In the genomic region with DNA sequence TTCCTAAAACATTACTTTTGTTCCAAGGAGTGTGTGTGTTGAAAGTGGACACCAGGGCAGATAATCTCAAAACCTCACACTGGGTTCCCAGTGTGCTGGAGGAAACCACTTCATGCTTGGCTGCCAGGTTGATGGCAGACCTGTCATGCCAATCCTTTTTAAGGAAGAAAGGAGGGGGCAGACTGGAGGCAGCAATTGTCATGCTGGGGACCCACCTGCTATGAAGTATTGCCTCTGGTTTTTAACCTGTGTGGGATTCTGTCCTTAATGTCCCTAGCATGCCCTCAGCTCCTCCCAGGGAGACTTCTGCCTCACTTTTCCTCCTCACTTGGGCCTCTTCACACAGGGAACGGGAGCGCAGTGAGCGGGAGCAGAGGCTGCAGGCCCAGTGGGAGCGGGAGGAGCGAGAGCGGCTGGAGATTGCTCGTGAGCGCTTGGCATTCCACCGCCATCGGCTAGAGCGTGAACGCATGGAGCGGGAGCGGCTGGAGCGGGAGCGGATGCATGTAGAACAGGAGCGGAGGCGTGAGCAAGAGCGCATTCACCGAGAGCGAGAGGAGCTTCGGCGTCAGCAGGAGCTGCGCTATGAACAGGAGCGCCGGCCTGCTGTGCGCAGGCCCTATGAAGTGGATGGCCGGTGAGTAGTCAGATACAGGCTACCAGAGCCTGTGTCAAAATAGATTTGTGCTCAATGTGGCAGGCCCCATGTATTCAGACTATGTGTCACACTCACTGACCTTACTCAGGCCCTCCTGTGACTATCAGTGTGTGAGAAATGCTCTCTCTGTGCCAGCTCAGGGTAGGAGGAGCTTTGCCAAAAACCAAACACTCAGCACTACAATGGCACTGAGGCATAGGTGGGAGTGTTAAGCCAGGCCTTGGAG, we compare ENCODE assay signal across 22 mouse cellular contexts. TPM values are rescaled to one million over a fixed set of nuclear protein-coding genes. Genes with fewer than 3 reads are reported as not detected.
A peak's percentile ranks its signal among the peaks of the same experiment; 100 is the strongest.
DNase-seq lines count a peak whose midpoint lies in the region; TF ChIP-seq lines count a peak whose summit lies in the region.
"Had no signal": no experiment of that assay in that cellular context is flagged by ENCODE, and none has a peak within 500 bp of the region (broad histone marks: within the 10 kb centered on the region; RNA-seq: fewer than 3 reads in every experiment).

No protein-coding gene starts in this region.

- H3K27me3 ChIP-seq in embryonic facial prominence, embryonic 10.5 days (replicated peaks; ENCODE audit: low read depth, poor library complexity, severe bottlenecking) = no peaks in the 10 kb centered on the region
- H3K27me3 ChIP-seq: limb, embryonic 15.5 days; liver, embryonic 15.5 days; midbrain, embryonic 12.5 days; stomach, embryonic 15.5 days had no signal

- H3K4me3 ChIP-seq in embryonic facial prominence, embryonic 10.5 days = 0 out of 2 replicates have a peak overlapping the region, but pooled peaks have one; percentile 16
- no peak overlapping the region for H3K4me3 ChIP-seq in gastrocnemius, adult 2 months
- H3K4me3 ChIP-seq: heart, embryonic 10.5 days; layer of hippocampus, adult 2 months; limb, embryonic 15.5 days; liver, embryonic 15.5 days; midbrain, embryonic 12.5 days; stomach, embryonic 15.5 days had no signal

- no peak overlapping the region for H3K27ac ChIP-seq in embryonic facial prominence, embryonic 10.5 days (replicated peaks)
- H3K27ac ChIP-seq in gastrocnemius, adult 2 months = no peak overlapping the region
- H3K27ac ChIP-seq: heart, embryonic 10.5 days; layer of hippocampus, adult 2 months; limb, embryonic 15.5 days; liver, embryonic 15.5 days; midbrain, embryonic 12.5 days; stomach, embryonic 15.5 days had no signal

- WGBS in embryonic facial prominence, embryonic 10.5 days = 96% methylated on average over 28 of the region's 28 CpGs

- H3K4me1 ChIP-seq in embryonic facial prominence, embryonic 10.5 days = peaks cover 9% of the 10 kb centered on the region

- DNase-seq in adrenal gland, postnatal 14 days = peak; percentile 52
- DNase-seq in adrenal gland, postnatal 10 days = no peak
- DNase-seq in heart, adult 11 months = peak; percentile 89
- DNase-seq in heart, adult 8-10 months (ENCODE audit: low spot score) = no peak
- peak; percentile 35 for DNase-seq in brain, adult 2 months (ENCODE audit: low read depth, low spot score)
- no peak for DNase-seq in embryonic facial prominence, embryonic 10.5 days (ENCODE audit: low spot score)
- no peak for DNase-seq in gastrocnemius, adult 2 months
- DNase-seq in urinary bladder, postnatal 14 days (ENCODE audit: low spot score) = no peak
- DNase-seq: adrenal gland, adult 8-10 months; embryo, embryonic 11 days; gastrocnemius, postnatal 14 days; kidney, adult 8-10 months; kidney, postnatal 14 days; layer of hippocampus, postnatal 36 days; spleen, adult 18-20 months; thymus, adult 2 months had no signal

- H3K36me3 ChIP-seq in embryonic facial prominence, embryonic 10.5 days (replicated peaks) = peaks cover 94% of the 10 kb centered on the region

- intact Hi-C loops in gastrocnemius, adult 2 months (cut with DNase I) = loop anchor here (10.0 kb wide), 1 partner anchor 489 kb away; a partner anchor contains a TSS

- no peak for TF ChIP-seq CTCF in gastrocnemius, adult 2 months (IDR thresholded peaks at IDR 0.05)

- no peaks in the 10 kb centered on the region for H3K9me3 ChIP-seq in embryonic facial prominence, embryonic 10.5 days
- H3K9me3 ChIP-seq: heart, embryonic 10.5 days; limb, embryonic 15.5 days; liver, embryonic 15.5 days; midbrain, embryonic 12.5 days; stomach, embryonic 15.5 days had no signal

RNA-seq across cellular contexts. Expression of a gene that starts 6.1 kb away (rescaled TPM):
- total RNA-seq in adrenal gland, postnatal 14 days (2021) = 450 and 452 TPM in 2 replicates
- 100 to 1,000 TPM; 468 to 485 TPM for total RNA-seq in adrenal gland, postnatal 10 days (2021)
- total RNA-seq in heart, adult 8-10 months (2022) = 100 to 1,000 TPM; 313 to 386 (median 356) TPM
- 190 and 205 TPM in 2 replicates for polyA plus RNA-seq in embryonic facial prominence, embryonic 10.5 days (2016; fragmentation: Nextera tagmentation; extraction: Ambion mirVana)
- total RNA-seq in gastrocnemius, adult 2 months (2021) = 100 to 1,000 TPM; 107 to 167 TPM

RNA-seq across cellular contexts. Expression of a gene that starts 9.8 kb away (rescaled TPM):
- total RNA-seq in adrenal gland, postnatal 14 days (2021) = 845 and 964 TPM in 2 replicates
- total RNA-seq in adrenal gland, postnatal 10 days (2021) = 1,000 to 10,000 TPM; 1,095 to 1,101 TPM
- total RNA-seq in heart, adult 8-10 months (2022) = 100 to 1,000 TPM; 697 to 769 (median 735) TPM
- 1,580 and 1,631 TPM in 2 replicates for polyA plus RNA-seq in embryonic facial prominence, embryonic 10.5 days (2016; fragmentation: Nextera tagmentation; extraction: Ambion mirVana)
- total RNA-seq in gastrocnemius, adult 2 months (2021) = 100 to 1,000 TPM; 589 to 687 TPM

RNA-seq across cellular contexts. Expression of a gene that starts 18.8 kb away (rescaled TPM):
- total RNA-seq in adrenal gland, postnatal 14 days (2021) = 104 and 121 TPM in 2 replicates
- total RNA-seq in adrenal gland, postnatal 10 days (2021) = 100 to 1,000 TPM in 1 of 2 experiments, 10 to 100 TPM in 1; 92.1 to 113 TPM
- 10 to 100 TPM; 55.6 to 70.7 (median 66.7) TPM for total RNA-seq in heart, adult 8-10 months (2022)
- 158 and 162 TPM in 2 replicates for polyA plus RNA-seq in embryonic facial prominence, embryonic 10.5 days (2016; fragmentation: Nextera tagmentation; extraction: Ambion mirVana)
- 10 to 100 TPM; 43.0 to 46.7 TPM for total RNA-seq in gastrocnemius, adult 2 months (2021)

RNA-seq across cellular contexts. Expression of a gene that starts 19.0 kb away (rescaled TPM):
- 112 and 141 TPM in 2 replicates for total RNA-seq in adrenal gland, postnatal 14 days (2021)
- total RNA-seq in adrenal gland, postnatal 10 days (2021) = 100 to 1,000 TPM in 1 of 2 experiments, 10 to 100 TPM in 1; 79.8 to 124 TPM
- 10 to 100 TPM; 36.9 to 48.4 (median 41.5) TPM for total RNA-seq in heart, adult 8-10 months (2022)
- 92.4 and 98.6 TPM in 2 replicates for polyA plus RNA-seq in embryonic facial prominence, embryonic 10.5 days (2016; fragmentation: Nextera tagmentation; extraction: Ambion mirVana)
- total RNA-seq in gastrocnemius, adult 2 months (2021) = 10 to 100 TPM; 38.5 to 41.1 TPM

RNA-seq across cellular contexts. Expression of a gene that starts 23.3 kb away (rescaled TPM):
- total RNA-seq in adrenal gland, postnatal 14 days (2021) = 332 and 338 TPM in 2 replicates
- total RNA-seq in adrenal gland, postnatal 10 days (2021) = 100 to 1,000 TPM; 229 to 256 TPM
- 100 to 1,000 TPM; 124 to 136 (median 125) TPM for total RNA-seq in heart, adult 8-10 months (2022)
- 56.5 and 59.0 TPM in 2 replicates for polyA plus RNA-seq in embryonic facial prominence, embryonic 10.5 days (2016; fragmentation: Nextera tagmentation; extraction: Ambion mirVana)
- 10 to 100 TPM; 60.4 to 71.8 TPM for total RNA-seq in gastrocnemius, adult 2 months (2021)

Comparison
In these comparisons a context has a peak if more than half of its experiments do, and no peak if none do; other contexts are left out.
1. DNase-seq: peak in adrenal gland, postnatal 14 days (single experiment), heart, adult 11 months (single experiment) and brain, adult 2 months (single experiment); none in adrenal gland, postnatal 10 days (single experiment), heart, adult 8-10 months (single experiment), embryonic facial prominence, embryonic 10.5 days (single experiment), gastrocnemius, adult 2 months (single experiment) and urinary bladder, postnatal 14 days (single experiment).